Mouse (Mus musculus): ENCODE measurements around the gene Ppp1r3c.

- TF ChIP-seq CTCF (IDR thresholded peaks at IDR 0.05; ENCODE audit: borderline replicate concordance, insufficient read depth, low read depth, low read length), result no peak
- no peak for TF ChIP-seq POLR2A (IDR thresholded peaks at IDR 0.05; ENCODE audit: borderline replicate concordance, insufficient read depth, low read length)
These were observed 46.7 kb upstream of the Ppp1r3c start for GRCm38 (mm10) chr19:36783179-36783578.

Data from cerebellum, adult 2 months (tissue).